ENCODE assay signal across 9 mouse cellular contexts in the genomic region with DNA sequence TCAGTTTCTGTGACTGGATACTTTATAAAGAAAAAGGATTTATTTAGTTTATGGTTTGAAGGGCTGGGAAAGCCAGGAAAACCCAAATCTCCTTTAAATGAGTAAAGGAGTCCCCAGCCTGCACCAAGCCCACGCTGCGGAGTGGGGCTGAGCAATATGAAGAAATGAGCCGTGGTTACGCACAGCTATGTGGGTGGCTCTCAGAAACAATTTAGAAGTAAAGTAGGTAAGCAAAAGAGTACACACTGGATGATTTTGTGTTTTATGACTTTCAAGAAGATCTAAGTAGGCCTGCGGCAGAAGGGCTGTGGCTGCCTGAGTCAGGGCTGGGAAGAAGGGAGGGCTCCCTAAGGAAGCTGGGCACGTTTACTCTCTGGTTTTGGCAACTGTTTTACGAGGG.
"Had no signal": no experiment of that assay in that cellular context is flagged by ENCODE, and none has a peak within 500 bp of the region (broad histone marks: within the 10 kb centered on the region; RNA-seq: fewer than 3 reads in every experiment).

No protein-coding gene starts in this region.

- ATAC-seq: hindbrain, embryonic 16.5 days; inflammation-experienced regulatory T-cells, adult 6 months; intestine, postnatal 0 days; lung, postnatal 0 days; midbrain, embryonic 13.5 days had no signal

- DNase-seq: lung, adult 2 months; lung, postnatal 36 days; spleen, adult 18-20 months; thymus, postnatal 36 days had no signal
